Mouse (Mus musculus): Measurements from ENCODE around the gene Padi2. TPM values are rescaled to one million over a fixed set of nuclear protein-coding genes. Genes with fewer than 3 reads are reported as not detected.
A peak's percentile ranks its signal among the peaks of the same experiment; 100 is the strongest.

The Padi2 gene
- total RNA-seq, 4 experiments from 2014 or later = 25.4 to 44.6 (median 32.6) TPM

DNA sequence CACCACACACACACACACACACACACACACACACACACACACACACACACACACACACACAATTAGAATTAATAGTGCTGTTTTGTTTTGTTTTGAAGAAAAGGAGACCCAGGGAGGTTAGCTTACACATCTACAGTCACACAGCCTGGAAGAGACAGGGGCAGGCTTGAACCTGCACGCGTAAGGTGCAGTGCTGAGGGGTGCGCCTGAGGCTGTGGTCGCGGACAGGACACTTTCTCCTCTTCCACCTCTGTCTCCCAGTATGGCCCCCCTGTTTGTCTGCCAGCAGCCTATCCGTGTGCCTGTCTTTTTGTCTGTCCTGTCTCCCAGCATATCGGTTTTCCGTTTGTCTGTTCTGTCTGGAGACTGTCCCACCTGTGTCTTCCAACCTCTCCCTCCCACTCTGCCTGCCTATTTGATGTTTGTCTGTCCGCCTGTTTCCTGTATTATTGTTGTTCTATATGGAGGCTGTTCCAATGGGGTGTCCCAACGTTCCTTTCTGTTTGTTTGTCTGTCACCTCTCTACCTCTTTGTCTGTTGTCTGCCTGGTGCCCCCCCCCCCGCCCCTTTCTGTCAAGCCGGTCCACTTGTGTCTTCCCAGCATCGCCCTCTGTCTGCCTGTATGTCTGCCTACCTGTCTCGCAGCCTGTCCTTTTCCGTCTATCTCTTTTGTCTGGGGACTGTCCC lies 80.0 kb downstream of the Padi2 start:
- DNase-seq (ENCODE audit: low spot score in 2 of 2) = no peak

GRCm38 (mm10) chr4:140986711-140987395 lies 80.7 kb downstream of the Padi2 start, which contains the start of gene Atp13a2:
TSS of gene Atp13a2 (plus strand) at chr4:140986873.
- DNase-seq (ENCODE audit: low spot score in 2 of 2) = peak; percentile 86 to 92

GRCm38 (mm10) chr4:140987476-140987875 lies 81.3 kb downstream of the Padi2 start:
- DNase-seq (ENCODE audit: low spot score in 2 of 2) = no peak

DNA sequence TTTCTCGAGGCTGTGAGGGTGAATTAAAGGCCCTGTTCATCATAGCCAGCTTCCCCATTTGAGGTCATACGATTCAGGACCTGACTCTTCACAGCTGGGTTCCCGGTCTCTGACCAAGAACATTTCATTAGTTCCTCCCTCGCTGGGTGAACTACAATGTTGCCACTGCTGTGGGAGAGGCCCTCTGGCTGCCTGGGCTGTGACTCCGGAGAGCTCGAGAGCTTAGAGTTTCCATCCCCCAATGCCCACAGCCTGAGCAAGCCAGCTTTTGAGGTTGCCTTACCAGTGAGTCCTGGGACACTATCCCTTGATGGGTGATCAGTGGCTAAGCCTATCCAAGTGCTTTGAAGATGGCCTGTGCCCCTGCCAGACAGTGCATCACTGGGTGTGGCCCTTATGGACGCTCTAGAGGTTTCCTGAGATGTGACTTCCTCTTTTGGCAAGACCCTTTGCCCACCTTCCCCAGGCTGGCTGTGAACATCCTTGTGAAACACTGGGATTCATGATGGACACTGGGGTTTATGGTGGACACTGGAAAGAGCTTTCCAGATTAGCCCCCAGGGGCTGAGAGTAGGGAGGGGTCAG lies 82.7 kb downstream of the Padi2 start:
- no peak for DNase-seq (ENCODE audit: low spot score in 2 of 2)

GRCm38 (mm10) chr4:140989447-140989846 lies 83.3 kb downstream of the Padi2 start:
- no peak for DNase-seq (ENCODE audit: low spot score in 2 of 2)

GRCm38 (mm10) chr4:140992215-140992614 lies 86.1 kb downstream of the Padi2 start:
- DNase-seq (ENCODE audit: low spot score in 2 of 2) = no peak

DNA sequence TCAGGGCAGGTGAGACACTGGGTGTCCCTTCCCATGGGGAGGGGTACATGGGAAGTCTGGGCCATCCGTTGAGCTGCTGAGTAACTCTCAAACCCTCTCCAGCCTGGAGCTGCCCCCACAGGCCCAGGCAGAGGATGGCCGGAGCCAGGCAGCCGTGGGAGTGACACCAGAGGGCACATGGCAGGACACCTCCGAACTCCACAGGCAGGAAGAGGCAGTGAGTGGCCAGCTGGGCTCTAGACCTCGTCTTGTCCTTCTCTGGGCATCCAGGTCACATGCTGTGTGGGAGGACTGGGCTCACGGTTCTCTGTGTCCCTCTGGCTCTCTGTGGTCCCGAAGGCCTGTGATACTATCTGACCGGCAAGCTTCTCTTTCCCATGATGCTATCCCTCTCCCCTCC lies 87.7 kb downstream of the Padi2 start:
- DNase-seq (ENCODE audit: low spot score in 2 of 2) = no peak

GRCm38 (mm10) chr4:140995811-140996210 lies 89.7 kb downstream of the Padi2 start:
- no peak for DNase-seq (ENCODE audit: low spot score in 2 of 2)

GRCm38 (mm10) chr4:140996812-140997211 lies 90.7 kb downstream of the Padi2 start:
- DNase-seq (ENCODE audit: low spot score in 2 of 2) = no peak

Other genes starting within 250 kb of the Padi2 start
- gene Arhgef10l, start 240.3 kb upstream of the Padi2 start, total RNA-seq (2022) = 10 to 100 TPM; 44.6 to 55.8 (median 46.7) TPM
- gene Rcc2, start 205.8 kb upstream of the Padi2 start, total RNA-seq (2022) = 10 to 100 TPM; 82.5 to 87.8 (median 85.0) TPM
- not detected for gene Padi6, start 163.7 kb upstream of the Padi2 start, total RNA-seq (2022)
- under 1 TPM in 1 of 4 experiments, not detected in 3; 0.18 TPM for gene Padi4, start 132.1 kb upstream of the Padi2 start, total RNA-seq (2022)
- gene Padi3, start 95.7 kb upstream of the Padi2 start, total RNA-seq (2022) = not detected
- gene Padi1, start 60.6 kb upstream of the Padi2 start, total RNA-seq (2022) = under 1 TPM in 2 of 4 experiments, not detected in 2; 0.08 to 0.16 TPM
- gene Sdhb, start 54.9 kb downstream of the Padi2 start, total RNA-seq (2022) = 100 to 1,000 TPM; 169 to 190 (median 176) TPM
- gene Atp13a2, start 80.5 kb downstream of the Padi2 start, total RNA-seq (2022) = 100 to 1,000 TPM; 144 to 156 (median 150) TPM
- gene Mfap2, start 104.1 kb downstream of the Padi2 start, total RNA-seq (2022) = 1 to 10 TPM; 4.2 to 6.6 (median 5.5) TPM
- 10 to 100 TPM; 67.9 to 92.0 (median 76.6) TPM for gene Crocc, start 154.2 kb downstream of the Padi2 start, total RNA-seq (2022)
- 10 to 100 TPM; 41.4 to 55.0 (median 46.9) TPM for gene Necap2, start 172.0 kb downstream of the Padi2 start, total RNA-seq (2022)
- gene Spata21, start 182.0 kb downstream of the Padi2 start, total RNA-seq (2022) = under 1 TPM in 2 of 4 experiments, not detected in 2; 0.20 to 0.23 TPM
- 10 to 100 TPM; 50.3 to 75.0 (median 59.3) TPM for gene Szrd1, start 233.4 kb downstream of the Padi2 start, total RNA-seq (2022)
- gene Fbxo42, start 241.6 kb downstream of the Padi2 start, total RNA-seq (2022) = 10 to 100 TPM; 22.3 to 24.1 (median 23.5) TPM

Measured in layer of hippocampus, adult 8-10 months (tissue).